Mouse (Mus musculus) neural tube, embryonic 11.5 days (tissue): ENCODE measurements around the gene Gucd1. TPM values are rescaled to one million over a fixed set of nuclear protein-coding genes. Genes with fewer than 3 reads are reported as not detected.

ENCODE experiments used
- ATAC-seq: fragments of 200-750 bp; cut with Nextera tagmentation; 2 replicates; pipeline ENCODE4 v1.8.0; 2017; ENCODE audit warnings: moderate number of reproducible peaks, mild to moderate bottlenecking, moderate TSS enrichment, moderate library complexity; ENCODE audit not compliant: insufficient read depth, low FRiP score, low TSS enrichment
- DNase-seq: peaks from one replicate; pipeline ENCODE4 v3.0.0-alpha.2; 2015; ENCODE audit warnings: low spot score
- H3K27ac ChIP-seq: fragments of 300-500 bp; sonication (generic); 2 replicates; pipeline ENCODE4 v1.5.1; 2014; ENCODE audit warnings: low read depth, mild to moderate bottlenecking, low read length
- H3K27me3 ChIP-seq: fragments of 300-500 bp; sonication (generic); 2 replicates; pipeline ENCODE4 v1.6.1; 2014; ENCODE audit warnings: mild to moderate bottlenecking, low read length, mixed read lengths; ENCODE audit not compliant: control insufficient read depth, insufficient read depth
- H3K36me3 ChIP-seq: fragments of 300-500 bp; sonication (generic); 2 replicates; pipeline ENCODE4 v1.6.1; 2014; ENCODE audit warnings: mild to moderate bottlenecking, low read length, moderate library complexity, mixed read lengths; ENCODE audit not compliant: control insufficient read depth, insufficient read depth
- H3K4me1 ChIP-seq: fragments of 300-500 bp; sonication (generic); 2 replicates; pipeline ENCODE4 v1.6.1; 2014; ENCODE audit warnings: low read length, mixed read lengths; ENCODE audit not compliant: control insufficient read depth, insufficient read depth
- H3K4me2 ChIP-seq: fragments of 300-500 bp; sonication (generic); 2 replicates; pipeline ENCODE4 v1.6.1; 2014; ENCODE audit warnings: low read depth, mild to moderate bottlenecking, moderate library complexity
- H3K4me3 ChIP-seq: fragments of 300-500 bp; sonication (generic); 2 replicates; pipeline ENCODE4 v1.5.1; 2014; ENCODE audit warnings: low read depth, low read length
- H3K9ac ChIP-seq: fragments of 300-500 bp; sonication (generic); 2 replicates; pipeline ENCODE4 v1.6.1; 2014; ENCODE audit warnings: mild to moderate bottlenecking, low read length
- H3K9me3 ChIP-seq: fragments of 300-500 bp; sonication (generic); 2 replicates; pipeline ENCODE4 v1.6.1; 2016; ENCODE audit warnings: low read length; ENCODE audit not compliant: control insufficient read depth
- WGBS: fragments of 180-500 bp; shearing (Covaris S2); extraction: QIAGEN DNeasy Blood & Tissue Kit; methylation state at CpG from one replicate; pipeline ENCODE4 v1.1.7; 2014; 5-methylcytosine and 5-hydroxymethylcytosine counted together
- polyA plus RNA-seq: library from polyadenylated mRNA; unstranded; fragments of >200 nt; fragmentation: Nextera tagmentation; extraction: Ambion mirVana; gene quantifications from 2 replicates; pipeline ENCODE4 v1.2.1, GENCODE M21; 2014

Gucd1 gene
- polyA plus RNA-seq, 1 experiment from 2014 or later = 33.2 TPM

- WGBS = 53% methylated on average over 12 of the region's 12 CpGs
- DNase-seq = no peak
Measured at GRCm38 (mm10) chr10:75551175-75551574, 33.4 kb upstream of the Gucd1 start.

DNA sequence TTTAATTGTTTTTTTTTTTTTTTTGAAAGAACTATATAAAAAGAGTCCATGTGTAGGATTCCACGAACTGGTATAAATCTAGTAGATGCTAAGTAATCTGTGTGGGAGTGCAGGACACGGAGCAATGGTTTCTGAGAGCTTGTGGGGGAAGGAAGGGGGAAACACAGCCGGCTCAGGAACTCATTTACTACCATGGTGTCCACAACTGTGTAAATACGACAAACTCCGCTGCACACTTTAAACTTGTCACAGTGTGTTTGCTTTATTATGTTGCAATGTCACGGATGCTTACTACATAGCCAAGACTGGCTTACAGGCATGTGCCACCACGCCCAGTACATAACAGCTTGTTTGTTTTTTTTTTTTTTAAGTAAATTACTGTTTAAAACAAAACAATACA, 32.1 kb upstream of the Gucd1 start:
- Histone ChIP-seq H3K36me3 (no peaks in the 10 kb centered on the region), H3K27ac (no peak overlapping the region), H3K27me3 (no peaks in the 10 kb centered on the region), H3K4me3 (no peak overlapping the region), H3K4me1 (no peaks in the 10 kb centered on the region), H3K9ac (no peak overlapping the region), H3K9me3 (no peaks in the 10 kb centered on the region), H3K4me2 (no peak overlapping the region)
- DNase-seq = no peak
- WGBS = 76% methylated on average over 7 of the region's 7 CpGs
- no peak for ATAC-seq

More at GRCm38 (mm10) chr10:75551175-75551574, 33.4 kb upstream of the Gucd1 start:
- Histone ChIP-seq H3K27ac (no peak overlapping the region), H3K9me3 (no peaks in the 10 kb centered on the region), H3K36me3 (no peaks in the 10 kb centered on the region), H3K9ac (no peak overlapping the region), H3K4me2 (no peak overlapping the region), H3K4me1 (no peaks in the 10 kb centered on the region), H3K27me3 (no peaks in the 10 kb centered on the region), H3K4me3 (no peak overlapping the region)
- ATAC-seq = no peak

DNA sequence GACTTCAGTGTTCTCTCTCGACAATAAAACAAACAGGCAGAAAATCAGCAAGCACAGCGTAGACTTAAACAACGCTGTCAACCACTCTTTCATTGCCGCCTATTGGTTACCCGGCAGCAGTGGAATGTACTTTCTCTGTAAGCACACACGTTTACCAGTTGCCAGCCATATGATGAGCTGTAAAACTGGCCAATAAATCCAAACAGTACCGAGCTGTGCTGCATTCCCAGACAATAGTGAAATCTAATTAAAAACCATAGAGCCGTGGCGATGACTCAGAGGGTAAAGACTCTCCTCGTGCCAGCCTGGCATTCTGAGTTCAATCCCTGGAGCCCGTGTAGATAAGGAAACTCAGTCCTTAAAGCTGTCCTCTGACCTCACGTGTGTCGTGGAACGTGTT, 30.7 kb upstream of the Gucd1 start:
- Histone ChIP-seq H3K27ac (no peak overlapping the region), H3K27me3 (no peaks in the 10 kb centered on the region), H3K4me3 (no peak overlapping the region), H3K9ac (no peak overlapping the region), H3K4me1 (no peaks in the 10 kb centered on the region), H3K9me3 (no peaks in the 10 kb centered on the region), H3K4me2 (no peak overlapping the region), H3K36me3 (no peaks in the 10 kb centered on the region)
- no peak for ATAC-seq
- WGBS = 65% methylated on average over 14 of the region's 14 CpGs
- DNase-seq = no peak

- Histone ChIP-seq H3K27me3 (no peaks in the 10 kb centered on the region), H3K4me3 (no peak overlapping the region), H3K4me2 (no peak overlapping the region), H3K36me3 (no peaks in the 10 kb centered on the region), H3K9ac (no peak overlapping the region), H3K9me3 (no peaks in the 10 kb centered on the region), H3K4me1 (no peaks in the 10 kb centered on the region), H3K27ac (no peak overlapping the region)
- DNase-seq = no peak
- WGBS = 73% methylated on average over 7 of the region's 7 CpGs
- no peak for ATAC-seq
Measured at GRCm38 (mm10) chr10:75547901-75548300, 30.1 kb upstream of the Gucd1 start.

DNA sequence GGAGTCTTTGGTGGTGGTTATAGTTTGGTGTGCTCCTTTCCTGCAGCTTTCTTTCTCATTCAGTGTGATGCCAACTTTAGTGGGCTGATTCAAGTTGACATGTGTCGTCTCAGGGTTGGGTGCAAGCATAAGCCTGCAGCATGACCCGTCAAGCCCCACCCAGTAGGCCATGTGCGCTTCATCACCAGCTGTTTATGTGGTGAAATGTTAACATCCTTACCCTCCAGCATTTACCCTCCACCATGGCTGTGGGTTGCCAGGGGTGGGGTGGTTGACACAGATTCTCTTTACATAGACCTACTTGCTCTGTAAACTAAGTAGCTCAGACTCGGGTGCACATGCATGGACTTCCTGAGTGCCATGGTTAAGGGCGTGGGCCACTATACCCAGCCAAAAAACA, 18.4 kb upstream of the Gucd1 start:
- peaks cover 15% of the 10 kb centered on the region for H3K36me3 ChIP-seq
- WGBS = 89% methylated on average over 5 of the region's 5 CpGs

DNA sequence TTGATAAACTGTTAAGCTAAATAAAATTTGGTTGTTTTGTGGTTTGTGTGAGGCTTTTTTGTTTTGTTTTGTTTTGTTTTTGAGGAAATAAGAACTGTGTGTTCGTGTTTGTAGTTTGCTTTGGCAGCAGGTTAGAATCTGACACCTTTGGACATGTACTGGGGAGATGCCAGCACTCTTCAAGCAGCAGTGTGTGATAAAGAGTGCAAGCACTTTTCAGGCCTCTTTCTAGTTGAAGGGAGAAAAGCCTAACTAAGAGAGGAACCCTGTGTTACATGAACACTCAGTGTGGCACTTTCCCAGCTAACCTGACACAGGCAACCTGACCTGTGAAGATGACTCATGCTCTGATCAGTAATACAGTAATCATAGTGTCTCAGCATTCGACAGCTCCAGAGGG, 17.7 kb upstream of the Gucd1 start:
- Histone ChIP-seq H3K4me1 (no peaks in the 10 kb centered on the region), H3K27ac (no peak overlapping the region), H3K9ac (no peak overlapping the region), H3K9me3 (no peaks in the 10 kb centered on the region), H3K4me3 (no peak overlapping the region), H3K36me3 (peaks cover 15% of the 10 kb centered on the region), H3K4me2 (no peak overlapping the region), H3K27me3 (no peaks in the 10 kb centered on the region)
- ATAC-seq = no peak
- 93% methylated on average over 2 of the region's 2 CpGs for WGBS
- no peak for DNase-seq

More for the DNA sequence above, 18.4 kb upstream of the Gucd1 start:
- Histone ChIP-seq H3K27me3 (no peaks in the 10 kb centered on the region), H3K4me1 (no peaks in the 10 kb centered on the region), H3K27ac (no peak overlapping the region), H3K9me3 (no peaks in the 10 kb centered on the region), H3K4me2 (no peak overlapping the region), H3K4me3 (no peak overlapping the region), H3K9ac (no peak overlapping the region)
- no peak for ATAC-seq
- DNase-seq = no peak

DNA sequence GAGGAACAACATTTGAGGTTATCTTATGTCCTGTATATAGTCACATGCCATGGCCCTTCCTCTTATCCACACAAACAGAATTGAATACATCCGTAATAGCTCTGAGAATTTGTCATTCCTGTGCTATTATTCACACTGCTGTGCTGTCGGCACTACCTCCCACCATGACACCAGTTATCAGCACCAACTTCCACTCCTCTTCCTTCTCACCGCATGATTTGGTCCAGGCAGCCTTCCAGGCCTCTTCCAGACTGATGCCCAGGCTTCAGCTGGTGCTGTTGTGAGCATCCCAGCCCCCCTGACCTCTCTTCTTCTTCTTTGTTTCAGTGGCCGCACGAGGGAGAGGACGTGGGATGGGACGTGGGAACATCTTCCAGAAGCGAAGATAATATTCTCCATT, 17.2 kb upstream of the Gucd1 start:
- ATAC-seq (no peak), DNase-seq (no peak)
- peaks cover 15% of the 10 kb centered on the region for H3K36me3 ChIP-seq
- no peaks in the 10 kb centered on the region for H3K4me1 ChIP-seq
- H3K27me3 ChIP-seq = no peaks in the 10 kb centered on the region
- 95% methylated on average over 8 of the region's 8 CpGs for WGBS
- no peak overlapping the region for H3K4me3 ChIP-seq
- no peaks in the 10 kb centered on the region for H3K9me3 ChIP-seq
- H3K9ac ChIP-seq = no peak overlapping the region
- no peak overlapping the region for H3K4me2 ChIP-seq
- no peak overlapping the region for H3K27ac ChIP-seq

DNA sequence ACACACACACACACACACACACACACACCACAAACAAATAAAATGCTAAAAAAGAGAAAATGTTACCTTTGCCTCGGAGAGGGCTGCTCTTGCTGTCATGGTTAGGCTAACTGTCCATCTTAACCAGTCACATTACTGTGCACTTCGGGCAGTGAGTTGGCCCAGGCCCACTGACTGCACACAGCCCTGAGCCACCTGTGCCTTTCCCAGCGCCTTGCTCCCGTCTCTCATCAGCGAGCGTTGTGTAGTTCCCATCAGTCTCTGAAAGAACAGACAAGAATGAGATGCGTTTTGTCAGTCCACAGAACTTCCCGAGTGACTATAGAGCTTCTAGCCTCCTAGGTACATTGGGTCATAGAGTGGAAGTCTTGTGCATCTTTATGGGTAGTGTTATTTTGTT, 16.4 kb upstream of the Gucd1 start:
- ATAC-seq (no peak), DNase-seq (no peak)
- Histone ChIP-seq H3K27me3 (no peaks in the 10 kb centered on the region), H3K36me3 (peaks cover 15% of the 10 kb centered on the region), H3K4me2 (no peak overlapping the region), H3K4me3 (no peak overlapping the region), H3K9ac (no peak overlapping the region), H3K4me1 (no peaks in the 10 kb centered on the region), H3K9me3 (no peaks in the 10 kb centered on the region), H3K27ac (no peak overlapping the region)
- 93% methylated on average over 8 of the region's 8 CpGs for WGBS

- ATAC-seq (no peak), DNase-seq (no peak)
- Histone ChIP-seq H3K36me3 (peaks cover 15% of the 10 kb centered on the region), H3K4me1 (no peaks in the 10 kb centered on the region), H3K9ac (no peak overlapping the region), H3K27ac (no peak overlapping the region), H3K9me3 (no peaks in the 10 kb centered on the region), H3K4me3 (no peak overlapping the region), H3K27me3 (no peaks in the 10 kb centered on the region), H3K4me2 (no peak overlapping the region)
- 92% methylated on average over 9 of the region's 9 CpGs for WGBS
Measured at GRCm38 (mm10) chr10:75531532-75532090, 13.8 kb upstream of the Gucd1 start.
